Mouse (Mus musculus) liver, embryonic 16.5 days (tissue): ENCODE results near the gene Paqr5. TPM values are rescaled to one million over a fixed set of nuclear protein-coding genes. Genes with fewer than 3 reads are reported as not detected.

Source experiments
- ATAC-seq: fragments of 200-750 bp; cut with Nextera tagmentation; 2 replicates; pipeline ENCODE4 v1.8.0; 2017; ENCODE audit warnings: low read depth, mild to moderate bottlenecking, moderate number of reproducible peaks, moderate library complexity
- H3K27ac ChIP-seq: fragments of 300-500 bp; sonication (generic); 2 replicates; pipeline ENCODE4 v1.5.1; 2014; ENCODE audit warnings: mild to moderate bottlenecking, low read length
- H3K27me3 ChIP-seq: fragments of 300-500 bp; sonication (generic); 2 replicates; pipeline ENCODE4 v1.6.1; 2014; ENCODE audit warnings: low read depth, low read length, mixed read lengths; ENCODE audit not compliant: control insufficient read depth, insufficient read depth
- H3K36me3 ChIP-seq: fragments of 300-500 bp; sonication (generic); 2 replicates; pipeline ENCODE4 v1.6.1; 2014; ENCODE audit warnings: mild to moderate bottlenecking; ENCODE audit not compliant: control insufficient read depth, insufficient read depth
- H3K4me1 ChIP-seq: fragments of 300-500 bp; sonication (generic); 2 replicates; pipeline ENCODE4 v1.6.1; 2014; ENCODE audit warnings: low read depth, low read length, mixed read lengths; ENCODE audit not compliant: control insufficient read depth
- H3K4me2 ChIP-seq: fragments of 300-500 bp; sonication (generic); 2 replicates; pipeline ENCODE4 v1.6.1; 2014; ENCODE audit warnings: low read depth, low read length, mixed read lengths
- H3K4me3 ChIP-seq: fragments of 300-500 bp; sonication (generic); 2 replicates; pipeline ENCODE4 v1.5.1; 2014; ENCODE audit warnings: low read depth, mild to moderate bottlenecking, low read length
- H3K9ac ChIP-seq: fragments of 300-500 bp; sonication (generic); 2 replicates; pipeline ENCODE4 v1.6.1; 2014; ENCODE audit warnings: low read depth, low read length
- H3K9me3 ChIP-seq: fragments of 300-500 bp; sonication (generic); replicated peaks from 2 replicates; pipeline ENCODE4 v1.6.1; 2016; ENCODE audit warnings: low read length; ENCODE audit not compliant: control insufficient read depth
- WGBS: fragments of 180-500 bp; shearing (Covaris S2); extraction: QIAGEN DNeasy Blood & Tissue Kit; methylation state at CpG from one replicate; pipeline ENCODE4 v1.1.7; 2014; ENCODE audit not compliant: insufficient replicate concordance; 5-methylcytosine and 5-hydroxymethylcytosine counted together
- polyA plus RNA-seq: library from polyadenylated mRNA; unstranded; fragments of >200 nt; fragmentation: Nextera tagmentation; extraction: Ambion mirVana; gene quantifications from 2 replicates; pipeline ENCODE4 v1.2.1, GENCODE M21; 2015

The Paqr5 gene
- polyA plus RNA-seq, 1 experiment from 2014 or later: 0.92 TPM

DNA sequence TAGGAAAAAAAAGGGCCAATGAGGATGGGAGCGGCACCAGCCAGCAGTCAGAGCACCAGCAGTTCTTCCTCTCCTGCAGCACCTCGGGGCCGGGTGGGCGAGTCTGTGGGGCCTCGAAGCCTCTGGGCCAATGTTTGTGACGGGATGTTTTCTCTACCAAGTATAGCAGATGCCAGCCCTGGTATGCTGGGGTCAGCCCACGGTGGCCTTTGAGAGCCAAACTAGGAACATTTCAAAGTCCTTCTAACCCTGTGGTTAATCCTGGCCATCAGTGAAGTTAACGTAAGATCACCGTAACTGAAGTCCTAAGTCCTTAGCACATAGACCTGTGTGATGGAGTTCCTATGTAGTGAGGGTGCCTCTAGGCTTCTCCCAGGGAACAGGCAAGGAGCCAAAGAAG lies 54.6 kb downstream of the Paqr5 start:
- 55% methylated on average over 9 of the region's 9 CpGs for WGBS
- H3K9ac ChIP-seq: no peak overlapping the region
- H3K4me3 ChIP-seq: no peak overlapping the region
- no peaks in the 10 kb centered on the region for H3K27me3 ChIP-seq
- no peaks in the 10 kb centered on the region for H3K9me3 ChIP-seq
- ATAC-seq: no peak
- no peak overlapping the region for H3K27ac ChIP-seq
- H3K4me1 ChIP-seq: no peaks in the 10 kb centered on the region
- no peaks in the 10 kb centered on the region for H3K36me3 ChIP-seq
- no peak overlapping the region for H3K4me2 ChIP-seq

DNA sequence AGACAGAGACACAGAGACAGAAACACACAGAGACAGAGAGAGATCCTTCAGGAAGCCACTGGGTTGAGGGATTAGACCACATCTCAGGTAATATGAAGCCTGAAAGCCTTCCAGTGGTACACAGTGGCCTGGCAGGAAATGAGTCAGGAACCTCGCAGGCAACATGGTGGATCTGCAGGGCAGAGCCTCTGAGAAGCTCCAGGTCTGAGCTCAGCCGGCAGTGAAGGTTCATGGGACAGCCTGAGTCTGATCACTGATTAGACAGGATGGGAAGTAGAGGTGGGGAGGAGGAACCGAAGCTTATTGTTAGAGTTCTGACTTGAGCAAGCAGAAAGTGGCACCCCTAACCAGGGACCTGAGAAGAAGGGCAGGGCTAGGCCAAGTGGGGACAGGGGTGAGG lies 55.6 kb downstream of the Paqr5 start:
- Histone ChIP-seq H3K4me2 (no peak overlapping the region), H3K4me1 (no peaks in the 10 kb centered on the region), H3K36me3 (no peaks in the 10 kb centered on the region), H3K4me3 (no peak overlapping the region), H3K9me3 (no peaks in the 10 kb centered on the region), H3K9ac (no peak overlapping the region), H3K27ac (no peak overlapping the region), H3K27me3 (no peaks in the 10 kb centered on the region)
- WGBS: 17% methylated on average over 3 of the region's 3 CpGs
- ATAC-seq: no peak

DNA sequence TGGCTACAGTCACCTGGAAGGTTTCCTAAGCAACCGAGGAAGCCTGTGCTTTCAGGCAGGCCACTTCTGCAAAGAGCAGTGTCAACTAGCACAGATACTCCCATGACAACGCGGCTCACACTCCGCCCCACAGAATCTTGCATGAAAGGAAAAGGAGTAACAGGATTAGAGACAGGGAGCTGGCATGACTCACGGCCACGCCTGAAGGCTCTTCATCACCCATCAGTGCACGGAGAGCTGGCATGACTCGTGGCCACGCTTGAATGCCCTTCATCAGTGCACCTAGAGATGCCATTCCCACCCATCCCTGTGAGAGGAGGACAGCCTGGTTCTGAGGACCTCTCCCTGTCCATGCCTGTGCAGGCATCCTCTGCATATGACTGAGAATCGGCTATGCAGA lies 59.3 kb downstream of the Paqr5 start:
- no peaks in the 10 kb centered on the region; the same call in 1 of the 2 replicates for H3K4me1 ChIP-seq
- ATAC-seq: no peak
- no peak overlapping the region for H3K4me3 ChIP-seq
- H3K4me2 ChIP-seq: no peak overlapping the region
- no peak overlapping the region for H3K9ac ChIP-seq
- H3K27me3 ChIP-seq: no peaks in the 10 kb centered on the region
- H3K27ac ChIP-seq: no peak overlapping the region
- no peaks in the 10 kb centered on the region for H3K36me3 ChIP-seq
- H3K9me3 ChIP-seq: no peaks in the 10 kb centered on the region
- WGBS: 63% methylated on average over 10 of the region's 10 CpGs

DNA sequence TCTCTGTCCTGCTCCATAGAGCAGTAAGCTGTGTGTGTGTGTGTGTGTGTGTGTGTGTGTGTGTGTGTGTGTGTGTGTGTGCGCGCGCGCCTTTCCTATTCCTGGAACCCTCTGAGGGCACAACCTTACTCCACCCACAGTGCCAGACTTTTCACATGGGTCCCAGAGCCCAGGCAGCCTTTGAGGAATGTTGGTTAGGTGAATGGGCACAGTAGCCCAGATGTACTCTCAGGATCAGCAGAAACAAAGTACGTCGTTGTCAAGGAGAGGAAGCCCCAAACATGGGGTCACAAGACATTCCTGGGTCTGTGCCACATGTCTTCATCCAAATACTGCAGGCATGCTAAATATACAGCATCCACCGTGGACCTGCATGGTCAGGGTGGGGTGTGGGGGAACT lies 60.7 kb downstream of the Paqr5 start:
- Histone ChIP-seq H3K9me3 (no peaks in the 10 kb centered on the region), H3K27ac (no peak overlapping the region), H3K4me2 (no peak overlapping the region), H3K27me3 (no peaks in the 10 kb centered on the region), H3K36me3 (no peaks in the 10 kb centered on the region), H3K9ac (no peak overlapping the region), H3K4me1 (peaks cover under 1% of the 10 kb centered on the region), H3K4me3 (no peak overlapping the region)
- 71% methylated on average over 7 of the region's 7 CpGs for WGBS
- no peak for ATAC-seq

DNA sequence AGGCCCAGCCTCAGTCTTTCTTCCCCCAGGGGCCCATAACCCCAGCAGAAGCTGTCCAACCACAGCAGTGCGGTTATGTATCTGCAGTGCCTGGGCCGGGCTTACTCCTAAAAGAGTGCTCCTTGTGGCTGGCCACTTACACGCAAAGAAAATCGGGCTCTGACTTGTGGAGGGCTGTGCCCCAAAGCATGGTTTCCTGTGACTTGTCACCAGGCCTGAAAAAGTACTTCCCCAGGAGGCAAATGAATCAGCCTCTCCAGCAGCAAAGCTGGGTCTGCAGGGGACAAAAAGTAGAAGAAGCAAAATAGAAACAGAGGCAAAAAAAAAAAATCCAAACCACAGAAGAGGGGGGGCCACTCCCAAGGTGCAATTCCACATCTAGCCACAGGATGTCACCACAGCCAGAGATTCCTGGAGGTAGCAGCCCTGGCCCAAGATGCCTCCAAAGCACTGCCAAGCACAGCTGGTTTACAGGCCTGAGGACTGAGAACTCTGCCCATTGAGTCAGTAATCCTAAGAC lies 61.2 kb downstream of the Paqr5 start:
- H3K4me3 ChIP-seq: no peak overlapping the region
- no peak overlapping the region for H3K4me2 ChIP-seq
- H3K9me3 ChIP-seq: no peaks in the 10 kb centered on the region
- WGBS: 6% methylated on average over 4 of the region's 4 CpGs
- no peak overlapping the region for H3K9ac ChIP-seq
- H3K27me3 ChIP-seq: no peaks in the 10 kb centered on the region
- H3K27ac ChIP-seq: 0 out of 2 replicates have a peak overlapping the region, but pooled peaks have one; percentile 43
- no peak for ATAC-seq
- no peaks in the 10 kb centered on the region for H3K36me3 ChIP-seq
- peaks cover 6% of the 10 kb centered on the region for H3K4me1 ChIP-seq

DNA sequence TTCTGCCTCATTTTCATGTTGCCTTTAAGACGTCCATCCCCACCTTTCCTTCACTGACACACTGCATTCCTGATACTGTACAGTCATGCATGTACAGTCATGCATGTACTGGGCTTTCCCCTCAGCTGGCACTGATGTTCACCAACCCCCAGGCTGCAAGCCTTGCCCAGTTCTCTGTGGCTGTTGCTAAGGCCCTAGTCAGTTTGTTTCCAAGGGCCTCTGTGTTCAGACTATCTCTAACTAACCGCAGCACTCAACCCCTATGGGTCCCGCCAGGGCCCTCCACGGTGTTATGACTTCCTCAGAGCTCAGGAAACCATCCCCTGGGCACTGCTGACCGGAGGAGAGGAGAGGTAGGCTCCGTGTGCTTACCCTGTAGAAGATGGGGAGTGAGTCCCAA lies 63.3 kb downstream of the Paqr5 start:
- no peaks in the 10 kb centered on the region for H3K27me3 ChIP-seq
- H3K27ac ChIP-seq: no peak overlapping the region
- ATAC-seq: no peak
- 37% methylated on average over 6 of the region's 6 CpGs for WGBS
- no peak overlapping the region for H3K9ac ChIP-seq
- no peaks in the 10 kb centered on the region for H3K9me3 ChIP-seq
- H3K4me3 ChIP-seq: no peak overlapping the region
- H3K4me1 ChIP-seq: peaks cover 12% of the 10 kb centered on the region
- no peaks in the 10 kb centered on the region for H3K36me3 ChIP-seq
- no peak overlapping the region for H3K4me2 ChIP-seq

DNA sequence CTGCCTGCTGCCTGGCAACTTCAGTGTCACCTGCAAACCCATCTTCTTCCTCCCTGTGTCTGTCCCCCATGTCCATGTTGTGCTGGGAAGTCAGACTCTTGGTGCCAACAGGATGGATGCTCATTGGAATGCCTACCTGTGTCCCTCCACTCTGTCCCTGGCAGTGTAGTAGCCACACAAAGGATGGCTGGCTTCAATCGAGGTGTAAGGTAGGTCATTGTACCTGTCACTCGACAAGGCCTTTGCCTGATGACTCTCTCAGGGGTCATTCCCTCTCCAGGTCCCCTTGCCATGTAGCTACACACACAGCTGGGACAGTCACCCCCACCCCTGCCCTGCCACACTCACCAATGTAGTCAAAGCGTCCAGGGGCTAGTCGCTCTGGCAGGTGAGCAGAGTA lies 65.5 kb downstream of the Paqr5 start:
- 0 out of 2 replicates have a peak overlapping the region, but pooled peaks have one; percentile 27 for H3K27ac ChIP-seq
- H3K4me2 ChIP-seq: no peak overlapping the region
- no peaks in the 10 kb centered on the region for H3K27me3 ChIP-seq
- H3K9ac ChIP-seq: no peak overlapping the region
- H3K4me3 ChIP-seq: no peak overlapping the region
- no peaks in the 10 kb centered on the region for H3K9me3 ChIP-seq
- peaks cover 12% of the 10 kb centered on the region for H3K4me1 ChIP-seq
- 66% methylated on average over 4 of the region's 4 CpGs for WGBS
- ATAC-seq: no peak
- H3K36me3 ChIP-seq: no peaks in the 10 kb centered on the region

DNA sequence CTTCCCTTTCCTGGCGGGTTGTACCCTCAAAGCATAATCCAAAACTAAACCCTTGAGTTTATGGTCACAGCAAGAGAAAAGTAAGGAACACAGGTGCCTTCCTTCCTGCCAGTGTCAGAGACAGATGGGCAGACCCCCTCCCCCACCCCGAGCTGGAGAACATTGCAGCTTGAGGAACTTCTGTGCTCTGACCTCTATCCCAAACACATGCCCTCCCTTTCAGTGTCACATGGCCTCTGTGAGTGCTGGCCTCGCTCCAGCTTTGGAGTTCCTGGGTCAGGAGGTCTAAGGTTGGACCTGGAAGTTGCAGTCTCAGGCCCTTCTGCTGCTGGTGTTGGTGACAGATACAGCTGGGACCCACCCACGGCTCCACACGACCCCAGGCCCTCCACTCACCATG lies 65.9 kb downstream of the Paqr5 start:
- Histone ChIP-seq H3K9me3 (no peaks in the 10 kb centered on the region), H3K4me1 (peaks cover 12% of the 10 kb centered on the region), H3K27me3 (no peaks in the 10 kb centered on the region), H3K4me2 (no peak overlapping the region), H3K4me3 (no peak overlapping the region), H3K27ac (0 out of 2 replicates have a peak overlapping the region, but pooled peaks have one; percentile 27), H3K36me3 (no peaks in the 10 kb centered on the region), H3K9ac (no peak overlapping the region)
- 21% methylated on average over 5 of the region's 5 CpGs for WGBS
- peak; percentile 73 for ATAC-seq

DNA sequence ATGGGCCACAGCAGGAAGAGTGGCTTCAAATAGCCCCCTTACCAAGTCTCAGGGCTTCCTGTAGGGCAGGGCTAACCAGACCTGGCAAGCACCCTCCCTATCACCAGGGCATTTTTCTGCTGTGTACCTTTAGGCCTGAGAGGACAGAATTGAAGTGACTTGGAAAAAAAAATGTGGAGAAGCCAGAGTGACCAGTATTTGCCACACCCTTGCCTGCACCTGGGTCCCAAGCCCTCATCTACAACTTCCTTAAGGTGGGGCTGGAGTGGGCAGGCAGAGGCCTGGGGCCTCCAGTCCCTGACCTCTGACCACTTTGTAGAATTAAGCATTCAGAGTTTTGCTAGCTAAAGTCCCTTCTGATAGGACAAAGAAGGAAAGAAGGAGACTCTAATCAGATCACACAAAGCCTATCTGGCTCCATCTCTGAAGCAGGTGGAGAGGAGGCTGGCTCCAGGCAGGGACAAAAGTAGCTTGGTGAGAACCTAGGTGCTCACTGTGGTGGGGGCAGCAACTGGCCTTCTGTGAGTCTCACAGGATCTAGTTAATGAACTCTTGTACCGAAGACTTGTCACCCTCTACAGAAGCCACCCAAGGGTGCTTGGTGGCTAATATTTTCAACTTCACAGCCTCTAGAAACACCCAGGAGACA lies 66.6 kb downstream of the Paqr5 start:
- ATAC-seq: no peak
- no peaks in the 10 kb centered on the region for H3K27me3 ChIP-seq
- no peak overlapping the region for H3K9ac ChIP-seq
- H3K4me3 ChIP-seq: no peak overlapping the region
- H3K27ac ChIP-seq: 0 out of 2 replicates have a peak overlapping the region, but pooled peaks have one; percentile 27
- H3K9me3 ChIP-seq: no peaks in the 10 kb centered on the region
- peaks cover 12% of the 10 kb centered on the region for H3K4me1 ChIP-seq
- no peaks in the 10 kb centered on the region for H3K36me3 ChIP-seq
- 50% methylated on average over 1 of the region's 1 CpGs for WGBS
- no peak overlapping the region for H3K4me2 ChIP-seq
